Mouse (Mus musculus): ENCODE measurements around the gene Tab2.

Gene Tab2

GRCm38 (mm10) chr10:7956228-7957001 lies at the start of gene Tab2:
Tab2 (minus strand) TSS chr10:7956230.
- ChIA-PET POLR2A (interaction anchor here in 2 of 4 experiments (0.6 to 2.1 kb wide), 10 partner anchors 9 to 565 kb away, joined by 3 to 13 read pairs (median 4); partner anchors contain the start of gene Katna1 (in 1 of the 2)), CTCF (interaction anchor here in 1 of 4 experiments (0.6 kb wide), 1 partner anchor 566 kb away, joined by 3 read pairs; no protein-coding TSS in a partner anchor)

- CTCF ChIA-PET, result interaction anchor here in 2 of 4 experiments (0.7 to 0.8 kb wide), 2 partner anchors 189 to 204 kb away, joined by 3 to 5 read pairs; no protein-coding TSS in a partner anchor
- POLR2A ChIA-PET, result no interaction called here
Observed at GRCm38 (mm10) chr10:7992258-7992919, 36.4 kb upstream of the Tab2 start.

- ChIA-PET POLR2A (interaction anchor here in 1 of 4 experiments (0.7 kb wide), 1 partner anchor 150 kb away, joined by 3 read pairs; no protein-coding TSS in a partner anchor), CTCF (interaction anchor here in 1 of 4 experiments (0.7 to 0.8 kb wide), 2 partner anchors 191 to 204 kb away, joined by 3 to 4 read pairs; no protein-coding TSS in a partner anchor)
Observed at GRCm38 (mm10) chr10:7991596-7991995, 35.6 kb upstream of the Tab2 start.

- POLR2A ChIA-PET, result no interaction called here
Observed at GRCm38 (mm10) chr10:7987521-7987920, 31.5 kb upstream of the Tab2 start.

GRCm38 (mm10) chr10:7976462-7976861 lies 20.4 kb upstream of the Tab2 start:
- POLR2A ChIA-PET, result interaction anchor here in 1 of 4 experiments (1.2 kb wide), 1 partner anchor 54 kb away, joined by 11 read pairs; no protein-coding TSS in a partner anchor
- CTCF ChIA-PET, result no interaction called here

More at GRCm38 (mm10) chr10:7987521-7987920, 31.5 kb upstream of the Tab2 start:
- CTCF ChIA-PET, result no interaction called here

GRCm38 (mm10) chr10:7968747-7969280 lies 12.8 kb upstream of the Tab2 start:
- POLR2A ChIA-PET, result interaction anchor here in 1 of 4 experiments (1.6 kb wide), 1 partner anchor 13 kb away, joined by 4 read pairs; the partner anchor contains the start of gene Tab2

GRCm38 (mm10) chr10:7967096-7967495 lies 11.1 kb upstream of the Tab2 start:
- ChIA-PET CTCF (no interaction called here), POLR2A (interaction anchor here in 1 of 4 experiments (1.0 kb wide), 1 partner anchor 33 kb away, joined by 3 read pairs; no protein-coding TSS in a partner anchor)

More at GRCm38 (mm10) chr10:7968747-7969280, 12.8 kb upstream of the Tab2 start:
- CTCF ChIA-PET, result no interaction called here

- CTCF ChIA-PET, result no interaction called here
- POLR2A ChIA-PET, result no interaction called here
Observed at GRCm38 (mm10) chr10:7959073-7959472, 3.0 kb upstream of the Tab2 start.

- CTCF ChIA-PET, result no interaction called here
- POLR2A ChIA-PET, result interaction anchor here in 1 of 4 experiments (0.6 to 2.1 kb wide), 5 partner anchors 10 to 564 kb away, joined by 3 to 13 read pairs (median 4); no protein-coding TSS in a partner anchor
Observed at GRCm38 (mm10) chr10:7955634-7956121, 352 bp downstream of the Tab2 start.

GRCm38 (mm10) chr10:7954989-7955633 lies 919 bp downstream of the Tab2 start:
- CTCF ChIA-PET, result no interaction called here
- POLR2A ChIA-PET, result interaction anchor here (0.6 to 7.1 kb wide), 12 partner anchors 9 to 824 kb away, joined by 3 to 63 read pairs (median 3); no protein-coding TSS in a partner anchor

- POLR2A ChIA-PET, result interaction anchor here (0.6 to 7.1 kb wide), 13 partner anchors 9 to 823 kb away, joined by 3 to 63 read pairs (median 3); no protein-coding TSS in a partner anchor
- CTCF ChIA-PET, result no interaction called here
Observed at GRCm38 (mm10) chr10:7954627-7954988, 1.4 kb downstream of the Tab2 start.

- CTCF ChIA-PET, result no interaction called here
- POLR2A ChIA-PET, result interaction anchor here in 3 of 4 experiments (0.9 to 5.4 kb wide), 6 partner anchors 8 to 21 kb away, joined by 3 to 63 read pairs (median 4); no protein-coding TSS in a partner anchor
Observed at GRCm38 (mm10) chr10:7943006-7943405, 13.0 kb downstream of the Tab2 start.

- POLR2A ChIA-PET, result no interaction called here
- CTCF ChIA-PET, result no interaction called here
Observed at GRCm38 (mm10) chr10:7936556-7937192, 19.4 kb downstream of the Tab2 start.

GRCm38 (mm10) chr10:7932958-7933357 lies 23.1 kb downstream of the Tab2 start:
- ChIA-PET CTCF (no interaction called here), POLR2A (interaction anchor here in 2 of 4 experiments (1.1 to 1.4 kb wide), 3 partner anchors 10 to 18 kb away, joined by 3 to 6 read pairs (median 5); no protein-coding TSS in a partner anchor)

- POLR2A ChIA-PET, result interaction anchor here in 1 of 4 experiments (0.7 to 1.4 kb wide), 5 partner anchors 11 to 28 kb away, joined by 3 to 6 read pairs (median 5); no protein-coding TSS in a partner anchor
- CTCF ChIA-PET, result interaction anchor here in 1 of 4 experiments (0.5 kb wide), 1 partner anchor 439 kb away, joined by 3 read pairs; no protein-coding TSS in a partner anchor
Observed at GRCm38 (mm10) chr10:7928996-7929395, 27.0 kb downstream of the Tab2 start.

GRCm38 (mm10) chr10:7925481-7925880 lies 30.5 kb downstream of the Tab2 start:
- ChIA-PET POLR2A (interaction anchor here in 1 of 4 experiments (0.7 kb wide), 1 partner anchor 93 kb away, joined by 3 read pairs; the partner anchor contains the start of gene Zc3h12d), CTCF (no interaction called here)

GRCm38 (mm10) chr10:7923433-7923832 lies 32.6 kb downstream of the Tab2 start:
- ChIA-PET POLR2A (interaction anchor here in 1 of 4 experiments (0.6 kb wide), 1 partner anchor 280 kb away, joined by 3 read pairs; no protein-coding TSS in a partner anchor), CTCF (no interaction called here)

- CTCF ChIA-PET, result no interaction called here
Observed at GRCm38 (mm10) chr10:7911268-7911667, 44.8 kb downstream of the Tab2 start.

More at GRCm38 (mm10) chr10:7911268-7911667, 44.8 kb downstream of the Tab2 start:
- POLR2A ChIA-PET, result interaction anchor here in 2 of 4 experiments (0.9 to 1.9 kb wide), 3 partner anchors 9 to 11 kb away, joined by 3 to 6 read pairs (median 5); no protein-coding TSS in a partner anchor

Data from embryonic stem cell, embryonic (primary cell).